Mouse (Mus musculus): ENCODE measurements at regions not wholly inside any gene's neighbourhood (a gene's known extent, or its start where the extent isn't known, plus 50 kb on each side); places are given as distances from the start of the nearest gene placed in this dataset.

- DNase-seq (ENCODE audit: low read depth) = no peak
These were observed 466.0 kb downstream of the Epha4 start for GRCm38 (mm10) chr1:77048720-77049406.

- no peak for DNase-seq (ENCODE audit: low read depth)
These were observed 463.6 kb downstream of the Epha4 start for GRCm38 (mm10) chr1:77051239-77051638.

DNA sequence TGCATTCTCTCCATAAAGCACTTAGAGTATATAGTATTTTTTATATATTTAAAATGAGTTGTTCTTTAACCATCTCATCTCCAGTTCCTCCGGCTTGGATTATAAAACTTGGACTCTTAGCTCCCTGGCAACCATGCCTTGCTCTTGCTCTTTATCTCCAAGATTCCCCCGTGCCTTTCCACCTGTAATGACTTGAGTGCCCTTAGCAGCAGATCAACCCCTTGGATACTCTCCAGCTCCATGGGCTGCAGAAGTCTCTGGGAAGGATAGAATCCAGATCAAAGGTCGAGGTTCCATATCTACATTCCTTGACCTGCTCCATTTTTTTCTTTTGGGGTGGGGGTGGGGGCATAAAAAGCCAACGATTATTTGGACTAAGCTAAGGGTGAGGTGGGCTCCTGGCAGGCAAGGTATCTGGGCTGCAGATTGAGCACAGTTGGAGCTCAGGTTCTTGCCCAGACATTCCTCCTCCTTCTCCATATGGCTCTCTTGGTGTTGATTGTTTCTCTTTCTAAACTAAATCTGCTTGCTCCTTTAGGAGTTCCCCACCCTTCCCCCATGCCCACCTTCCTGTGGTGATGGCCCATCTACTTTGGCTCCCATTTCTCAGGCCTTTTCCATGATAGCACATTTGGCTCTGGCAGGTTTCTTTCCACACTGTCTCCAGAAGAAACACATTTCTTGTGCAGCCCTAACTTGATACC is 460.9 kb downstream of the Epha4 start:
- no peak for DNase-seq (ENCODE audit: low read depth)

DNA sequence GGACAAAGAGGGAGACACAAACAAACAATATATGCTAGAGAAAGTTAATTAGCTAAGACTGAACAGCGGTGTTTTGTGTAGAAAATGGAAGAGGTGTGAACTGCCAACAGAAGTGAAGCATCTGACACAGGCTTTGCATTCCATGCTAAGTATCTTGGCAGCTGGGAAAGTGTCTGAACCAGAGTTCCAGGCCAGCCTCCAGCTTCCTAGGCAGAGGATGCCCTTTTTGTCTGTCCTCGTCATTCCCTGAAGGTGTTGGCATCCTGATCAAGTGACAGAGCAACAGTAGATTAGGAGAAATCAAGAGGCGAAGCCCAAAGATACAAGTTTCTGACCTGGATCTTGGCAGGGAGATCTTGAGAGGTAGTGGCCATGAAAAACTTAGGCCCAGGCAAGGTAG is 452.4 kb downstream of the Epha4 start:
- DNase-seq (ENCODE audit: low read depth) = no peak

DNA sequence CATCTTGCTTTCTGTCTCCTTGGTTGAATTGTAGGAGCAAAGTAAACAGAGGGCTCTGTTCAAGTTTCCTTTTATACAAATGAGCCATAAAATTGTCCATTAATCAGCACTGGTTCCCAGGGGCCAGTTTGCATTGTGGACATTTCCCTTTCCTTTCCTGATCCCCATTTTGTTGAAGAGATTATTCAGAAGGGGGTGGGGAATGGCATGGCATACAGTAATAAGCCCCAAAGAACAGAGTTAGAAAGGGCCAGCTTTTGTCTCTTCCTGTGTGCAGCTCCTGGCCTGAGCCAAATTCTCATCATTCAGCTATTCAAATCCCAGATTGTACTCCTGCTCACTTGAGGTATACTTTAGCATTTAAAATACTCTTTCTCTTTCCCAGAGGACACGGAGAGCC is 441.8 kb downstream of the Epha4 start:
- DNase-seq (ENCODE audit: low read depth) = no peak

- DNase-seq (ENCODE audit: low read depth) = no peak
These were observed 439.7 kb downstream of the Epha4 start for GRCm38 (mm10) chr1:77074926-77075885.

DNA sequence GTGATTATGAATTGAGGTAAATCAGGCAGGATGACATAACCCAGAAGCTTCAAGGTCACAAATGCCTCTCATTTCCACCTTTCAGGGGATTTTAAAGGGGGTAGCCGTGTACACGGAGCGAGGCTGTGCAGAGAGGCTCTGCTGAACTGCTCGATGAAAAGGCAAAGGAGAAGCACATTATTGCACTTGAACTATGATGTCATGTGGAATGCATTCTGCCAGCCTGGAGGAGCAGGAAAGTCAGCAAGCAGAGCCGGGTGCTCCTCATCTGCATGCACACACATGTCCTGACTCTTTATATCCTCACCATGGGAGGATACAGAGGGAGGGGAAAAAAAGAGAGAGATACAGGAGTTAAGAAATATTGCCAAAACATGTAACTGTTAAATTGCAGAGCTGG is 434.1 kb downstream of the Epha4 start:
- DNase-seq (ENCODE audit: low read depth) = no peak

- DNase-seq (ENCODE audit: low read depth) = no peak
These were observed 433.2 kb downstream of the Epha4 start for GRCm38 (mm10) chr1:77081660-77082059.

DNA sequence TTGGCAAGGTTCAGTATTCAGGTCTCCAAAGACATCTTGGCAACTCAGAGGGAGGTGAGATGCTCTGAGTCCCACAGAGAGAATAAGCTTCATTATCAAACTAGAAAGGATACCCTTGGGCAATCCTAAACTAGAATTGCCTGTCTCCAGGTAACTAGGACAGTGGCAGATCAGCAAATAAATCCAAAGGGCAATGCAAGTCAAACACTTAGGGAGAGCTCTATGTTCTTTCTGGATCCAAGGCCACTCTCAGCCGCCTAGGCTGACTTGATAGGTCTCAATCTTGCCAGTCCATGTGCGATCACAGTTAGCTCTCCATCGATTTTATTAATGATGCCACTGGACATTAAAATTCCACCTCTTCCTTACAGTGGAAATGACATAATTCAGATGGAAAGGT is 432.5 kb downstream of the Epha4 start:
- no peak for DNase-seq (ENCODE audit: low read depth)

GRCm38 (mm10) chr1:77093551-77093950 is 421.3 kb downstream of the Epha4 start:
- DNase-seq (ENCODE audit: low read depth) = no peak

DNA sequence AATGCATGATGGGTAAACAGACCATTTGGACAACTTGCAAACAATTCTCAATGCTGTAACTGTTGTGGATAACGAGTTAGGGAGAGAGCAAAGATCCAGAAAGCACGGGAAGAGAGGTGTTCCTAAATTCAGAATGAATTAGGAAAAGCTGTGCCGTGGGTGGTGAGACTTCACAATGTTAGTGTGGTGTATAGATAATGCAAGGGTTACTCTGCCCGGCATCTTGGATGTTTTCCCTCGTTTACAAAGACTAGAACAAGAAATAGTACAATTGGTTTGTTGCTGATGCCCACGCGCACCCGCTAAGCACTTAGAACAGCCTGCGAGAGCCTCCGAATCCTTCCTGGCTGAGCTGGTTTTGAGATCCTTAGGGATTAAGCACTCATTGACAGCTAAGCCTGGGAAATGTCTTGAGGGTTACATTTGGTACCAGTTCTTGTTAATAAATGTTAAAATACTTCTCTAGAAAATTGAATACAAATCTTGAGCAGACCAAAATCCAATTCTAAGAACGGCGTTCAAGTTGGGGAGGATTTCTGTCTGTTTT is 413.1 kb downstream of the Epha4 start:
- no peak for DNase-seq (ENCODE audit: low read depth)

DNA sequence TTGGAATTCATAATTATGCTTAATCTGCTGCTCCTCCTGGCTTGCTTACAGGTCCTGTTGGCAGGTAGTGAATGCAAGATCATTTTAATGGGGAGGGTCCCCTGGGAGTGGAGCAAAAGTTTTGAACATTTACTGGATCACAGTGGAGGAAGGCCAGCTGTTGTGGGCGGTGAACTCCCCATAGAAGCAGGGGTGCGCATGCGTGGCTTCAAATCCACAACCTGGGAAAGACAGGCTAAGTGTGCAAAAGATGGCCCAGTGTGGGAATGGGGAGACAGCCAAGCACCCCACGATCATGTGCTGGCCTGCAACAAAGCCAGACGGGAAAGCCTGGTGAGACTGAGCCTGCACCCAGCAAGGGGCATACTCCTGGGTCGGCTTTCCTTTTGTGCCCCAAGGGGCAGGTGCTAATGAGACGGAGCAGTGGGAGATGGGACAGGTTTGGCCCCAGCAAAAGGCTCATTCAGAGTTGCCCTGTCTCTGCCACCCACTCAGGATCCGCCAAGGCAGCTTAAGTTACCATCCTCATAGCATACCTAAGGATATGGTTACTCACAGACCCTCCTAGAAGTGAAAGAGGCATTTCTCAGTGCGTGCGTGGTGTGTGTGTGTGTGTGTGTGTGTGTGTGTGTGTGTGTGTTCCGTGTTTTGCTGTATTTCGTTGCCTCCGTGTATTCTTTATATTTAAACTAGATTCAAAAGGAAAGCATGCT is 412.3 kb downstream of the Epha4 start:
- DNase-seq (ENCODE audit: low read depth) = no peak

DNA sequence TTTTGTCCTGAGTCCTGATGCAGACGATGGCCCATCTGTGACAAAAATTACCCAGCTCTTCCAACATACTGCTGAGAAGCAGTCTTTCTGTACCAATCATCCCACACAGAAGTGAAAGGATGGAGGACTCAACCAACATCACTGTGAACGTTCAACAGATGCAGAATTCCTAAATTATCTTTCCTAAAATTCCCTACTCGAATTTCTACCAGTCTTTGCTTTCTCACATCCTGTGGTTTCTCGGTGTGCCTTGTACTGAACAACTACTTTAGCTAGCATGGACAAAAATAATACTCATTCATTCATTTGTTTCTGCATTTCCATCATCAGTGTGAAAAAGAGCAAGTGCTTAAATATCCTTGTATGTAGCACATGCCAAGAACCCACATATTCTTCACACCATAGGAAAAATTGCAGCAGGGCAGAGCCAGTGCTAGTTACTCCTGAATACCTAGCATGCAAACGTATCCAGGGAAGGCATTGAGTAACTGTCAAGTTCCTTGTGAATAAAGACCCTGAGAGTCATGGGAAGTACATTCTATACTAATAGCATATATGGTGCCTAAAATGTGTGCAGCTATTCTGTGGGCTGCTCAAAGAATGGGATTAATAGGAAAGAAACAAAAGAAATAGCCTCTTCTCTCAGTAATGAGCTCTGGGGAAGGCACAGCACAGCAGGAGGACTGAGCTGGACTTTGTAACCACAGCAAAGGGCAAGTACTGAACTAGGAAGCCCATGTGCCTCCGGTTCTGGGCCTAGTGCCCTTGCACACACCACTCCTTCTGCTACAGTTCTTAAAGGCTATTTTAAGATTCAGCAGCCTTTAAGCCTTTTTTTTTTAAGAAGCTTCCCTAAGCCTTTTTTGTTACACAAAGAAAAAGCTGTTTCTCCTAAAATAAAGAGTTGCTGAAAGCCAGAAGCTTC is 404.8 kb downstream of the Epha4 start:
- DNase-seq (ENCODE audit: low read depth) = no peak

DNA sequence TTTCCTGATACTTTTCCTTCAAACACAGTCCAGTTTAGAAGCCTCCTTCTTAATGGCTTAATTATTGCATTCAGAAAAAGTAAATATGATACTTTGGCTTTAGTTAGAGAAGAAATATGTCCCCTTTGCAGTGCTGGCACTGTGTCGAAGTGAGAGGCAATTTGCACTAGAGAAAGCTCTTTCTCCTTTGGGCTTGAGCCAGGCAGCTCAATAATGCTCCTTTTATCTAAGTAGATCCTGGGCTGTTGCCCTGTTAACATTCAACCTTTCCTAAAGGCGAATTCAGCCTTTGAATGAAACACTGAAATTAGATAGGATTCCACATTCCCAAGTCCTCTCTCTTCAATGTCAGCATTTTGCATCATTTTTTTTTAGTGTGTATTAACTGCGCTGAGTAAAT is 386.5 kb downstream of the Epha4 start:
- DNase-seq (ENCODE audit: low read depth) = no peak

DNA sequence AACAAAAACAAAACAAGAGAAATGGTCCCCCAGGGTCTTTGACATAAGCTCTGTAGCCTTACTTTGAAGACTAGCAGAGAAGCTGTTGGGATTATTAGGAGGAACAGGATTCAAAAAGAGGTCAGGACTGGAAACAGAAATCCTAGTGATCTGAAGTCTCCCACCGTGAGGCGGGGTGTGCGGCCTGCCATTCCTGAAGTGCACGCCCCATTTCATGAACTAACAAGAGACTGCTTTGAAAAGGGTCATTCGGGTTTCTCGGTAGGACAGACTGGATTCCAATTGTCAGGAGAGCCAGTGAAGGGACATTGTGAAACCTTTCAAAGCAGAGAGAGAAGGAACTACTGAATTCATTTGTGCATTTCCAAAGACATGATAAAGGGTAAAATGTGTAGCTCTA is 377.2 kb downstream of the Epha4 start:
- DNase-seq (ENCODE audit: low read depth) = no peak

GRCm38 (mm10) chr1:77140906-77141305 is 374.0 kb downstream of the Epha4 start:
- DNase-seq (ENCODE audit: low read depth) = no peak

DNA sequence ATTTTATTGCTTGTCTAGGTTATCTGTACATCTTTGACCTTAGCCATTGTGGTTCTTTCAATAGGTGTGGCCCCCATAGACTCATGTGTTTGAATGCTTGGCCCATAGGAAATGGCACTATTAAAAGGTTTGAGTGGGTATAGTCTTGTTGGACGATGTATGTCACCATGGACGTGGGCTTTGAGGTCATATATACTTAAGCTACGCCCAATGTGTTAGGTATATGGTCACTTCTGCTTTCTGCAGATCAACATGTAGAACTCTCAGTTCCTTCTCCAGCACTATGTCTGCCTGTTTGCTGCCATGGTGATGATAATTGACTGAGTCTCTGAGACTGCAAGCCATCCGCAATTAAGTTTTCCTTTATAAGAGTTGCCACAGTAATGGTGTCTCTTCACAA is 366.8 kb downstream of the Epha4 start:
- no peak for DNase-seq (ENCODE audit: low read depth)

- no peak for DNase-seq (ENCODE audit: low read depth)
These were observed 346.6 kb downstream of the Epha4 start for GRCm38 (mm10) chr1:77168316-77168715.

DNA sequence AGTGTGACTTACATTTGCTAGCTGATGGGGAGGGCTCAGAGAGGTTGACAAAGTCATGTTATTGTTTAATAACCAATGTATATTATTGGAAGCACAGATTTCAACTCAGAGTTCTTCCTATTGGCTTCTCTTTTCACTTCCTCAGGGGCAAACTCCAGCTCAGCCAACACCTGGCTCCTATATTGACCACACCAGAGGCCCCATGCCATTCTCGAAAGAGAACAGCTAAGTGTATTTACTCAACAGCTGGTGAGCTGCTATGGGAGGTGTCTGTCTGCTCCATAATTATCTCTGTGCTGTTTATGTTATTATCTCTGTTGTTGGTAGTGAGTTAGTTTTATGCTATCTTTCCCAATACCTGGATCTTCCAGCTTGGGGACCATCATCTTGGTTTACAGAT is 342.4 kb downstream of the Epha4 start:
- DNase-seq (ENCODE audit: low read depth) = no peak

DNA sequence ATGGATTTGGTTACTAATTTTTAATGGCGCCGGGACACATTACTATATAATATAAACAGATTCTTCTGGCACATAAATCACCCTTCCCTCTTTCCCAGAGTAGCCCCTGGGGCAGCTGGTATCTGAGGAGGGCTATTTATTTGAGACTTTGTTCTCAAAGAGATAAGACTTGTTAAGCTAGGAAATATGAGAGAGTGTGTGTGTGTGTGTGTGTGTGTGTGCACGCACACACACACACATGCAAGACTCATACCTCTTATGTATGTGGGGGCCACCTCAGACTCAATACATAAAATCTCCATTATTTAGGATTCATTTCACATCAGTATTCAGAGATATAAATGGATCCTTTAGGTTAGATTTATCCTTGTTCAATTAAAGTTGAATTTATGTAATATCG is 340.1 kb downstream of the Epha4 start:
- DNase-seq (ENCODE audit: low read depth) = no peak

GRCm38 (mm10) chr1:77175214-77175613 is 339.7 kb downstream of the Epha4 start:
- DNase-seq (ENCODE audit: low read depth) = no peak

All from gonadal fat pad, adult 2 months (tissue).